Mouse (Mus musculus) embryonic fibroblast, embryonic 13.5 days (primary cell): ENCODE measurements around the gene Gm10577.

Experiments used
- CTCF ChIP-seq: IDR thresholded peaks from 2 replicates; pipeline ENCODE4 v1.5.1; 2011; ENCODE audit warnings: mild to moderate bottlenecking, control low read depth, low read length, moderate library complexity, borderline replicate concordance; ENCODE audit not compliant: insufficient read depth
- POLR2A ChIP-seq: IDR thresholded peaks from 2 replicates; pipeline ENCODE4 v1.6.1; 2011; ENCODE audit warnings: low read depth, mild to moderate bottlenecking, control low read depth, low read length, moderate library complexity

- no peak for TF ChIP-seq POLR2A
- TF ChIP-seq CTCF: no peak
These were observed 48.3 kb upstream of the Gm10577 start, which contains the start of gene Raver2 for GRCm38 (mm10) chr4:101068786-101069153.
